Mouse (Mus musculus) embryonic fibroblast, embryonic 13.5 days (primary cell): ENCODE results near the gene Rnf167.

ENCODE experiments used
- CTCF ChIP-seq: IDR thresholded peaks from 2 replicates; pipeline ENCODE4 v1.5.1; 2011; ENCODE audit warnings: mild to moderate bottlenecking, control low read depth, low read length, moderate library complexity, borderline replicate concordance; ENCODE audit not compliant: insufficient read depth
- POLR2A ChIP-seq: IDR thresholded peaks from 2 replicates; pipeline ENCODE4 v1.6.1; 2011; ENCODE audit warnings: low read depth, mild to moderate bottlenecking, control low read depth, low read length, moderate library complexity

- TF ChIP-seq POLR2A: peak; percentile 53
- TF ChIP-seq CTCF: no peak
These were observed 6.5 kb downstream of the Rnf167 start for GRCm38 (mm10) chr11:70653345-70654197.
